Mouse (Mus musculus): Measurements from ENCODE around the gene Slc12a9. TPM values are rescaled to one million over a fixed set of nuclear protein-coding genes. Genes with fewer than 3 reads are reported as not detected.

Slc12a9 gene
- polyA plus RNA-seq, 1 experiment, result not detected

- TF ChIP-seq CTCF (IDR thresholded peaks at IDR 0.05; ENCODE audit: insufficient read depth, low read depth, low read length) (no peak), POLR2A (IDR thresholded peaks at IDR 0.05; ENCODE audit: insufficient read depth, low read depth, low read length) (no peak)
- 79% methylated on average over 1 of the region's 1 CpGs for WGBS
- Histone ChIP-seq H3K4me3 (ENCODE audit: insufficient read depth, low read depth, low read length) (no peak overlapping the region), H3K27ac (ENCODE audit: insufficient read depth, low read depth, low read length) (no peak overlapping the region), H3K4me1 (ENCODE audit: control insufficient read depth, insufficient read depth, low read length) (peaks cover 16% of the 10 kb centered on the region)
These were observed 14.8 kb downstream of the Slc12a9 start for GRCm38 (mm10) chr5:137318570-137318969.

GRCm38 (mm10) chr5:137317361-137317760 lies 16.0 kb downstream of the Slc12a9 start:
- no peak for TF ChIP-seq CTCF (IDR thresholded peaks at IDR 0.05; ENCODE audit: insufficient read depth, low read depth, low read length)
- TF ChIP-seq POLR2A (IDR thresholded peaks at IDR 0.05; ENCODE audit: insufficient read depth, low read depth, low read length), result no peak
- no peak overlapping the region for H3K27ac ChIP-seq (ENCODE audit: insufficient read depth, low read depth, low read length)
- 91% methylated on average over 8 of the region's 8 CpGs for WGBS
- H3K4me1 ChIP-seq (ENCODE audit: control insufficient read depth, insufficient read depth, low read length), result peaks cover 16% of the 10 kb centered on the region
- H3K4me3 ChIP-seq (ENCODE audit: insufficient read depth, low read depth, low read length), result no peak overlapping the region

- H3K4me1 ChIP-seq (ENCODE audit: control insufficient read depth, insufficient read depth, low read length), result peaks cover 16% of the 10 kb centered on the region
- TF ChIP-seq CTCF (IDR thresholded peaks at IDR 0.05; ENCODE audit: insufficient read depth, low read depth, low read length), result no peak
- TF ChIP-seq POLR2A (IDR thresholded peaks at IDR 0.05; ENCODE audit: insufficient read depth, low read depth, low read length), result no peak
- H3K4me3 ChIP-seq (ENCODE audit: insufficient read depth, low read depth, low read length), result no peak overlapping the region
- no peak overlapping the region for H3K27ac ChIP-seq (ENCODE audit: insufficient read depth, low read depth, low read length)
- WGBS, result 59% methylated on average over 30 of the region's 30 CpGs
These were observed 18.1 kb downstream of the Slc12a9 start for GRCm38 (mm10) chr5:137315084-137315903.

GRCm38 (mm10) chr5:137314193-137315083 lies 19.0 kb downstream of the Slc12a9 start, which contains the start of gene Trip6:
Gene Trip6 (minus strand): TSS chr5:137314404.
- TF ChIP-seq CTCF (IDR thresholded peaks at IDR 0.05; ENCODE audit: insufficient read depth, low read depth, low read length) (no peak), POLR2A (IDR thresholded peaks at IDR 0.05; ENCODE audit: insufficient read depth, low read depth, low read length) (no peak)
- WGBS, result 30% methylated on average over 30 of the region's 30 CpGs
- Histone ChIP-seq H3K4me3 (ENCODE audit: insufficient read depth, low read depth, low read length) (peak within 1 kb of the TSS; percentile 44), H3K27ac (ENCODE audit: insufficient read depth, low read depth, low read length) (peak within 1 kb of the TSS; percentile 40; the same call in 1 of the 2 replicates), H3K4me1 (ENCODE audit: control insufficient read depth, insufficient read depth, low read length) (peaks cover 16% of the 10 kb centered on the region)

GRCm38 (mm10) chr5:137313466-137314192 lies 19.8 kb downstream of the Slc12a9 start:
- WGBS, result 10% methylated on average over 22 of the region's 22 CpGs

GRCm38 (mm10) chr5:137308356-137308755 lies 25.0 kb downstream of the Slc12a9 start:
- H3K4me3 ChIP-seq (ENCODE audit: insufficient read depth, low read depth, low read length), result no peak overlapping the region
- WGBS, result 92% methylated on average over 4 of the region's 4 CpGs
- 0 out of 2 replicates have a peak overlapping the region, but pooled peaks have one; percentile 97 for H3K27ac ChIP-seq (ENCODE audit: insufficient read depth, low read depth, low read length)
- H3K4me1 ChIP-seq (ENCODE audit: control insufficient read depth, insufficient read depth, low read length), result no peaks in the 10 kb centered on the region
- TF ChIP-seq POLR2A (IDR thresholded peaks at IDR 0.05; ENCODE audit: insufficient read depth, low read depth, low read length) (no peak), CTCF (IDR thresholded peaks at IDR 0.05; ENCODE audit: insufficient read depth, low read depth, low read length) (no peak)

More at GRCm38 (mm10) chr5:137313466-137314192, 19.8 kb downstream of the Slc12a9 start:
- TF ChIP-seq POLR2A (IDR thresholded peaks at IDR 0.05; ENCODE audit: insufficient read depth, low read depth, low read length) (no peak), CTCF (IDR thresholded peaks at IDR 0.05; ENCODE audit: insufficient read depth, low read depth, low read length) (no peak)
- peak overlapping the region; percentile 40; the same call in 1 of the 2 replicates for H3K27ac ChIP-seq (ENCODE audit: insufficient read depth, low read depth, low read length)
- H3K4me1 ChIP-seq (ENCODE audit: control insufficient read depth, insufficient read depth, low read length), result peaks cover 16% of the 10 kb centered on the region
- H3K4me3 ChIP-seq (ENCODE audit: insufficient read depth, low read depth, low read length), result peak overlapping the region; percentile 44

GRCm38 (mm10) chr5:137307071-137307912 lies 26.1 kb downstream of the Slc12a9 start, which contains the start of gene Srrt:
Gene Srrt (minus strand): TSS chr5:137307674.
- Histone ChIP-seq H3K4me3 (ENCODE audit: insufficient read depth, low read depth, low read length) (peak within 1 kb of the TSS; percentile 91), H3K4me1 (ENCODE audit: control insufficient read depth, insufficient read depth, low read length) (no peaks in the 10 kb centered on the region), H3K27ac (ENCODE audit: insufficient read depth, low read depth, low read length) (peak within 1 kb of the TSS; percentile 97)
- under 1% methylated on average over 72 of the region's 72 CpGs for WGBS
- TF ChIP-seq POLR2A (IDR thresholded peaks at IDR 0.05; ENCODE audit: insufficient read depth, low read depth, low read length), result peak; percentile 43
- no peak for TF ChIP-seq CTCF (IDR thresholded peaks at IDR 0.05; ENCODE audit: insufficient read depth, low read depth, low read length)

Data from olfactory bulb, adult 2 months (tissue).